Mouse (Mus musculus) monocyte, adult 2 months (primary cell): ENCODE results near the gene Rnf34.
A peak's percentile ranks its signal among the peaks of the same experiment; 100 is the strongest.

Experiments used
- DNase-seq, 2 experiments: peaks; one replicate each; pipeline ENCODE4 v3.0.0; 2022; ENCODE audit warnings: low spot score in 2 of 2, low read depth in 1 of 2

Gene Rnf34

DNA sequence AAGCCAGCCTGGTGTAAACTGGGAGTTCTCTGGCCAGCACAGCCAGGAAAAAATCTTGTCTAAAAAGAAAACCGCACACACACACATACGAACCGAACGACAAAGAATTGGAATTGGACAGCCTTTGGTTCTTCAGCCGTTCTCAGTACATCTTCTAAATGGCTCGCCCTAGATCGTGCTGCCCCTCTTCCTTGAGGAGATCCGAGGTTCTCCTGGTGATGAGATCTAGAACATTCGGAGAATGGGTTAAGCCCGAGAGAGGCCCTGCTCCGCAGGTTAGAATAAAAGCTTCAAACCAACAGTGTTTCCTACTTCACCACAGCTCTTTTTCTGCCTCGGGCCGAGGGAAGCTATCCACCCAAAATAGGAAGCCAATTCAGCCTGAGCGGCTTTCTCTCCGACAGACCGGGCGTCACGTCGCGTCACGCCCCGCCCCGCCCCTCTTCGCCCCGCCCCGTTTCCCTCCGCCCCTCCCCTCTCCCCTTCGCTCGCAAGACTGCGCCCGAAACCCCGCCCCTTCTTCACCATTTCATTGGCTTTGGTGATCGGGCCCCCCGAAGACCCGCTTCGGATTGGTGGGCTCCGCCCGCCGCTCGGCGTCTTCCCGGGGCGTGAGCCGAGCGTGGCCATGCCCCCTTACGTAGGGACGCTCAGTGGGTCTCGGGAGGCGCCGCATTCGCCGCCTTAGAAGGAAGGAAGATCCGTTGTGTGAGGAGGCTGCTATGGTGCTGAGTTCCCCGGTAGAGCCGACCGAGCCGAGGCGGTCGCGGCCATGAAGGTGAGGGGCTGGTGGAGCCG, at the start of gene Rnf34:
TSS of gene Rnf34 (plus strand) at position 528 of the 798 bp plus-strand sequence.
- DNase-seq: peak; percentile 93 to 95

- no peak for DNase-seq
These were observed 49.4 kb upstream of the Rnf34 start for GRCm38 (mm10) chr5:122800345-122801010.

DNA sequence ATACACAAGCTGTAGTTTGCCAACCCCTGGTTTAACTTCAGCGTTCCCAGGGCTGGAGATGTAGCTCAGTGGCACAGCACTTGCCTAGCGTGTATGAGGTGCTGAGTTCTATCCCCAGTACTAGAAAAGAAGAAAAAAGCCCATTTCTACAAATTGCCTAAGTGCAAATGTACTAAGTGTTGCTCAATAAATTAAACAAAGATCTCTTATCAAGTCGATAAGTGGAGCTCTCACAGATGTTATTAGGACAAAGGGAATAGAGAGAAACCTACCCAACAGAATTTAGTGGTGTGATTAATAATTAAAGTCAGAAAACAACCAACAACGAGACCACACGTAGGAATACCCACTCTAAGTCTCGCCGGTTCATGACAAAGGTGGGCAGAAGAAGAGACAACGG, 48.2 kb upstream of the Rnf34 start:
- DNase-seq: no peak

- no peak for DNase-seq
These were observed 47.1 kb upstream of the Rnf34 start for GRCm38 (mm10) chr5:122802706-122803105.

DNA sequence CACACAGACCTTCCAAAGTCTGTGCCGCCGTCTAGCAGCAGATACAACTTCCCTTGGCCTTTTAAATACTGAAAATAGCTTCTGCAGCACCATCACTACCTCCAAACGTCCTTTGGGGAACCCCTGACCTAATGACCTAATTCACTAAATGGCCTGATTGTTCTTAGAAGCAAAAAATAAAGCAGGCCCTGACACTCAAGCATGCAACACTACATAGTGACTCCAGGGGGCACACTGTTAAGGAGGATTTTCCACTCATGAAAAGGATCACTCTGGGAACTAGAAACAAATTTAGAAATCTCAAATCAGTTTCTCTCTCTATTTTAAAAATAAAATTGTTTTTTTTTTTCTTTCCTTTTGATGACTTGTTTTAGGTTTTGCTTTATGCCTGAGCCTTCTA, 44.3 kb upstream of the Rnf34 start:
- no peak for DNase-seq

- peak in 1 of 2 experiments; percentile 61 for DNase-seq
These were observed 38.3 kb upstream of the Rnf34 start for GRCm38 (mm10) chr5:122811364-122812079.

DNA sequence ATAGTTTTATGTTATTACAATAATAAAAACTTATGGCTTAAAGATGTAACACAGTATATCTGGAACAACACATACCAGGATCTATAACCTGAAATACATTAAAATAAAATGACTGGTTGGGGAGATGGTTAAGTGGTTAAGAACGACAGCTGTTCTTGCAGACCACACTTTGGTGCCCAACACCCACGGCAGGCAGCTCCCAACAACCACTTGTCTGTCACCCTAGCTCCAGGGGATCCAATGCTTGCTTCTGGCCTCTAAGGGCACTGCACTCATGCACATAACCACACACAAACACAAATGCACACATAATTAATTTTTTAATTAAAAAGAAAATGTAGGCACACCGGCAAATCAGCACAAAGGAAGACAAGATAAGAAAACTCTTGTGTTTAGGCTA, 37.1 kb upstream of the Rnf34 start:
- no peak for DNase-seq

- peak; percentile 85 to 86 for DNase-seq
These were observed 28.9 kb upstream of the Rnf34 start, which contains the start of gene Anapc5 for GRCm38 (mm10) chr5:122820777-122821523. Gene Anapc5 (minus strand): TSS chr5:122821339.

GRCm38 (mm10) chr5:122821524-122821885, 28.3 kb upstream of the Rnf34 start:
- no peak for DNase-seq

DNA sequence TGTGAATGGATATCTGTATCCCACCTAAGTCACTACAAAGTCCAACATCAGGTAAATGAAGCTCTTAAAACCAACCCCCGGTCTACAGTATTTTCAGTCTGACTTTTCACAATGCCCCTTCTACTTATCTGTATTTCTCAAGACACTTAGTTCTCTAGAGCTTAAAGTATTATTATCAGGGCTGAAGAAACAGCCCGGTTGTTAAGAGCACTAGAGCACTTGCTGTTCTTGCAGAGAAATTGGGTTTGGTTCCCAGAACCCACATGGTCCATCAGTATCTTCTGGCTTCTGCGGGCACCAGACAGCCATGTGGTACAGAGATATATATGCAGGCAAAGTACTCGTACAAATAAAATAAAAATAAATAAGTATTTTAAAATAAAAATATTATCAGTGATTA, 27.4 kb upstream of the Rnf34 start:
- no peak for DNase-seq

DNA sequence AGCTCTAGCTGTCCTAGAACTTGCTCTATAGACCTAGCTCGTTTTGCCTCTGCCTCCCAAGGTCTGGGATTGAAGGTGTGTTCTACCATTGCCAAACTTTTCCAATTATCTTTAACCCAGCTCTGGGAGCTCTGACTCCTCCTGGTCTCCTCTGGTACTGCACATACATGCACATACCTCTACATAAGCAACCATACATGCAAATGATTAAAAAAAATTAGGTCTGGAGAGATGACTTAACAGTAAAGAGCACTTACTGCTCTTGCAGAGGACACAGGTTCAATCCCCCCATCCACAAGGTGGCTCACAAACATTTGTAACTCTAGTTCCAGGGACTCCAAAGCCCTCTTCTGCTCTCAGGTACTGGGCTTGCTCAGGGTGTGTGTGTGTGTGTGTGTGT, 25.9 kb upstream of the Rnf34 start:
- DNase-seq: no peak

DNA sequence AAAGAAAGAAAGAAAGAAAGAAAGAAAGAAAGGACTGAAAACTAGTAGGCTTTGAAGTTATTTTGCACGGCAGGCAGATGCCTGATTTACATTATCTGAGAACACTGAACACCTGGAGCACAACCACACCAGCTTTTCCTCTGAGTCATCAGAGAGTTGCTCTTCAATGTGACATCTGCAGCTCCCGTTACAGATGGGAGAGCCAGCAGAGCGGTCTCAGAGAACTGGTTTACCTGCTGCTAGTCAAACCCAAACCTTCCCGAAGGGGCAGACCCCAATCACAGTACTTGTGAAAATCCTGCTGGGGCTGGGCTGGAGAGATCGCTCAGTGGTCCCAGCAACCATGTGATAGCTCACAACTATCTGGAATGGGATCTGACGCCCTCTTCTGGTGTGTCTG, 25.4 kb upstream of the Rnf34 start:
- no peak for DNase-seq

- DNase-seq: no peak
These were observed 24.7 kb upstream of the Rnf34 start for GRCm38 (mm10) chr5:122825099-122825498.

DNA sequence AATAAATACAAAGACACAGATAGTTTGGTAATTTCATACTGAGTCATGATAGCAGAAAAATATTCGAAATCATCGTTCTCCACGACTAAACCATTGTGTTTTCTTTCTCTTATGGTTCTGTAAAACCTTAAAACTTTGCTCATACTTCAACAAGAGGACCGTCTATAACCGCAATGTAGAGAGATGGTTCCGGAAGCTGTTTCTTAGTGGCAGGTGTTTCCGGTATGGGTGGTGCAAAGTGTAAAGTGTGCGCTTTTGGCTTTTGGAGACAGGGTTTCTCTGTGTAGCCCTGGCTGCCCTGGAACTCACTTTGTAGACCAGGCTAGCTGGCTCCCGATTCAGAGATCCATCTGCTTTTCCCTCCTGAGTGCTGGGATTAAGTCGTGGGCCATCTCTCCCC, 17.3 kb upstream of the Rnf34 start:
- no peak for DNase-seq

DNA sequence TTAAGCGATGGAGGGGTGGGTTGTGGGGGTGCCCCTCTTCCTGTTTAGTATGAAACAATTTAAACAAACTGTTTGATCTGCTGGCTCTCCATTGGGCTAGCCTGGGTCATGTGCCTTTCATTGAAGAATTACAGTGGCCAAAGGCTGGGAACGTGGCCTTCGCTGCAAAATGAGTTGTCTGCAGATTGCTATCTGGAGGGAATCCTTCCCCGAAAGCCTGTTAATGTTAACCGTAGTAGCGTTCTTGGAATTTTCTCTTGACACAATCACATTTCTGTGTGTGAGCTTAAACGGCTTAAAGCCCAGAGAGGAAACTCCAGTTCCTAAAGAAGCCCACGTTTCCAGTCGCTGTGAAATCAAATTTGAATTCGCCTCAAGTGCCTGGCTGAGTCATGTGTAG, 16.9 kb upstream of the Rnf34 start:
- no peak for DNase-seq

GRCm38 (mm10) chr5:122841126-122841525, 8.7 kb upstream of the Rnf34 start:
- DNase-seq: no peak

- peak; percentile 15 to 29 for DNase-seq
These were observed 6.0 kb upstream of the Rnf34 start for GRCm38 (mm10) chr5:122843799-122844198.

DNA sequence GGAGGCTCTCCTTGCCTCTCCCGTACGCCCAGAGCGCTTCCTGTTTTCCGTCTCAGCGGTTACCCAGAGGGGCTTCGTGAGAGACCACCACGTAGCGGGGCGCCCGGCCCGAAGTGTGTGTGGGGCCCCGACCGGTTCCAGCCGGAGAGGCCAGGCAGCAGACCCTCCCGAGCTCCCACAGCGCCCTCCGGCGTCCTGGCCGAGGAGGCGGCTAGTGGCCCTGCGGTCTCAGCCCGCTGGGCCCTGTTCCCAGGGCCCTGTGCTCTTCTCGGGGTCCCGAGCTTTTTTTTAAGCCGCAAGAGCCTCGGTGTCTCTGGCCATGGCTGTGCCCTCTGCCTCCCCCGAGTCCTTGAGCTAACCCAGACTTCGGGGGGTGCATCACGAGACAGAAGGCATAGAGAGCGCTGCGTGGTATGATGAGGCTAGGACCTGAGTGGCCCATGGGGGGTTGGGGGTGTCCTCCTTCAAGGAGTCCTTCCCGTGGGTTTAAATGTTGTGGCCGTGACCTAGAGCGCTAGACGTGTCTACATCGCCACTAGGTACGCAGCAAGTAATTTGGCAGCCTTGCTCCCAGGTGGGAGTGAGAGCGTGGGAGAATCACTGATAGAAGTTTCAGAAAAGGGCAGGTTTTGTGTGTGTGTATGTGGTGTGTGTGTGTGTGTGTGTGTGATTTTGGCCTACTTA, 613 bp downstream of the Rnf34 start:
- DNase-seq: no peak

DNA sequence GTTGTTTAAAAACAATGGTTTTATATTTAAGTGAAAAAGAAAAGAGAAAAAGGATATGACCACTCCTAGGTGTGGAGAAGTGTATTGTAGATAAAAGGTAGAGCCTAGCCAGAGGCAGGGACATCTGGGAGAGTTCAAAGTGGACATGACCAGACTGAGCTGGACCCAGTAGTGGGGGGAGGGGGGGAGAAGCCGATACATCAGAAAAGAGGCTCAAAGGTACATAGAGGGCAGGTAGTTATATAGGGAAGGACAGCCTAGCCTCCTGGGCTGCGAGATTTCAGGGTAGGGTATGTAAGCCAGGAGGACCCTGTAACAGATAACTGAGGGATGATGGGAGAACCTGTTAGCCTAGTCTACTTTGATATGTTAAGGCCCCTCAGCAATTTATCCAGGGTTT, 2.8 kb downstream of the Rnf34 start:
- no peak for DNase-seq

GRCm38 (mm10) chr5:122855858-122856257, 6.0 kb downstream of the Rnf34 start:
- no peak for DNase-seq

DNA sequence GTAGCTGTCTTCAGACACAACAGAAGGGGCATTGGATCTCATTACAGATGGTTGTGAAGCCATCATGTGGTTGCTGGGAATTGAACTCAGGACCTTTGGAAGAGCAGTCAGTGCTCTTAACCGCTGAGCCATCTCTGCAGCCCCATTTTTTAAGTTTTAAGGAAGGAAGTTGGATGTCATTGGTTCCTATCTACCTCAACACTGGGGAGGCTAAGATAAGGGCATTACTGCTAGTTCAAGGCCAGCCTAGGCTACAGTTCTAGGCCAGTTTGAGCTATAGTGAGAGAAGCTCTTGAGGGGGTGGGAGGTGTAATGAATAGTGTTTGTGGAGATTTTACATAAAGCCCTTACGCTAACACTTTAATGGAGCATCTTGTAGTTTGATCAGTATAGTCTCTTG, 13.2 kb downstream of the Rnf34 start:
- no peak for DNase-seq
